Mouse (Mus musculus) midbrain, embryonic 13.5 days (tissue): Measurements from ENCODE around the gene Man1c1. TPM values are rescaled to one million over a fixed set of nuclear protein-coding genes. Genes with fewer than 3 reads are reported as not detected.

ENCODE experiments used
- microRNA-seq: library from miRNA; unstranded; fragments of <30 nt; microRNA quantifications from one replicate; pipeline ENCODE4, GENCODE M21; 2016
- polyA plus RNA-seq: library from polyadenylated mRNA; unstranded; fragments of >200 nt; fragmentation: Nextera tagmentation; extraction: Ambion mirVana; gene quantifications from 2 replicates; pipeline ENCODE4 v1.2.1, GENCODE M21; 2015

Gene Man1c1
- polyA plus RNA-seq, 1 experiment from 2014 or later = 2.4 TPM

Small RNAs within 50 kb of the gene (microRNA-seq; reads per million reads assigned to microRNA genes)
- gene Mir6403 = not detected

Other genes starting within 250 kb of the Man1c1 start
- 7,568 and 8,132 TPM in 2 replicates for gene Stmn1, start 236.0 kb downstream of the Man1c1 start, polyA plus RNA-seq
- 10.8 and 12.8 TPM in 2 replicates for gene Paqr7, start 207.6 kb downstream of the Man1c1 start, polyA plus RNA-seq
- gene Aunip, start 193.3 kb downstream of the Man1c1 start, polyA plus RNA-seq = 3.9 and 4.4 TPM in 2 replicates
- 149 and 155 TPM in 2 replicates for gene Mtfr1l, start 168.9 kb downstream of the Man1c1 start, polyA plus RNA-seq
- gene Selenon, start 152.1 kb downstream of the Man1c1 start, polyA plus RNA-seq = 11.1 and 11.5 TPM in 2 replicates
- 2.4 and 3.4 TPM in 2 replicates for gene Ldlrap1, start 63.7 kb upstream of the Man1c1 start, polyA plus RNA-seq
- gene Maco1, start 149.1 kb upstream of the Man1c1 start, polyA plus RNA-seq = 114 and 117 TPM in 2 replicates
- gene Rhd, start 160.2 kb upstream of the Man1c1 start, polyA plus RNA-seq = 0.73 and 1.1 TPM in 2 replicates
- 203 and 209 TPM in 2 replicates for gene Tmem50a, start 210.7 kb upstream of the Man1c1 start, polyA plus RNA-seq
- gene Rsrp1, start 219.3 kb upstream of the Man1c1 start, polyA plus RNA-seq = 601 and 620 TPM in 2 replicates
- gene Syf2, start 226.6 kb upstream of the Man1c1 start, polyA plus RNA-seq = 74.0 and 75.3 TPM in 2 replicates